Mouse (Mus musculus) telencephalon, adult 2 months (tissue): ENCODE measurements around the gene Gm11114.

ENCODE experiments used
- DNase-seq: peaks from one replicate; pipeline ENCODE4 v3.0.0-alpha.2; 2011; ENCODE audit warnings: low read depth, low spot score

Gene Gm11114

DNA sequence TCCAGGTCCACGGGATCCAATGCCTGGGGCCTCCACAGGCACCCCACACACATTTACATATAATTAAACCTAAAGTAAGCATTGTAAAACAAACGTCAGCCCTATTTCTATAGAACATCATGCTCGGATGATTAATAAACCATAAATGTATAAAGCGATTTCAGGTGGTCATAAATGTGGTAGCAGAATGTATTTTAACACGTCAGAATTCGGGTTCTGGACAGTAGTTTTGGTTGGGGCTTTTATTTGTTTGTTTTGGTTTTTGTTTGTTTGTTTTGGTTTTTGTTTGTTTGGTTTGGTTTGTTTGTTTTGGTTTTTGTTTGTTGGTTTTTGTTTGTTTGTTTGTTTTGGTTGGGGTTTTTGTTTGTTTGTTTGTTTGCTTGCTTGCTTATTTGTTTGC is at the start of gene Gm11114:
Gene Gm11114 (plus strand): TSS at position 301 of the 400 bp plus-strand sequence.
- no peak for DNase-seq

DNA sequence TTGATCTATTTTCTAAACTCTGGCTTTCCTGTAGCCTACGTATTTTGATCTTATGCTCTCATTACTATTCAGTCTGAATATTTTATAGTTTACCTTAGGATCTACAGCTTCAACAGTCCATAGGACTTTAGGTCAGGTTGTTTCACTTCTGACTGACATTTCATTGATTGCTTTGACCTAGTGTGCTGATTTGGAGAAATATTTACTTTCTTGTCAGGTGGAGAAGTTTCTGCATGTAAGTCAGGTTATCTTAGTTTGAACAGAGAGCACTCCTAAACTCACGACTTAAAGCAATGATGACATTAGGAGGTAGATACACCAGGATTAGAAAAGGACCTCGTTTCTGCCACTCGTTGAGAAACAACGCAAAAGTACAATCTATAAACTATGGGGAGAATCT is 45.7 kb upstream of the Gm11114 start:
- DNase-seq: no peak

DNA sequence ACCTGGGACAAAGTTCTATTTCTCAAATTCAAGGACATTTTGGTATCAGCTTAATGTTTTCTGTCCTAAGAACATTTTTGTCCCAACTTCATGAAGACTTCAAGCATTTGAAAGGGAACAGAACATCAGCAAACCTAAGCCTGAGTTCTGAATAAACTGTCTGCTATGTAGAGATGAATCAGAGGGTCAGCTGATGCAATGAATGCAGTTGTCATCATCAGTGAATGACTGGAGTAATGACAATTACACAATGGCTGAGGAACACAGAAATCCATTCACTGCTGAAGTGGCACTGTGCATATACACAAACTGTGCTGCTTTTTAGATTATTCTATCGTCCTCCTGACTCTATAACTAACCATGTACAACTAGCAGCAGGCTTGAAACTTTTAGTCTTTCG is 38.5 kb upstream of the Gm11114 start:
- DNase-seq: peak; percentile 21

DNA sequence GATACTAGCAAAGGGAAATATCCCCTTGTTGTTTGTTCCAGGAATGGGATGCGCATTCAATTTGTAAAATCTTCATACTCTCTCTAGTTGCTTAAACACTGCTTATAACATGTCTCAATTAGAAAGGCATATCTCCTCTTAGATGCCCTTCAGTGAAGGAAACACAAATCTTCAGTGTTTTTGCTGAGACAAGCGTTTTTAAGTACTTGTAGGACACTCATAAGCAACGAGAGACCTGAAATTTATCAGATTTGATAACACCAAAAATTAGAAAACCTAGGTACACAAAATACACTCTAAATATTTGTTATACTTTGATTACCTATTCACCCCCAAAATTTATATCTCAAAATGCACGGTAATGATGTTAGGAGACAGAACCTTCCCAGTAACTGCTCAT is 9.7 kb upstream of the Gm11114 start:
- no peak for DNase-seq

DNA sequence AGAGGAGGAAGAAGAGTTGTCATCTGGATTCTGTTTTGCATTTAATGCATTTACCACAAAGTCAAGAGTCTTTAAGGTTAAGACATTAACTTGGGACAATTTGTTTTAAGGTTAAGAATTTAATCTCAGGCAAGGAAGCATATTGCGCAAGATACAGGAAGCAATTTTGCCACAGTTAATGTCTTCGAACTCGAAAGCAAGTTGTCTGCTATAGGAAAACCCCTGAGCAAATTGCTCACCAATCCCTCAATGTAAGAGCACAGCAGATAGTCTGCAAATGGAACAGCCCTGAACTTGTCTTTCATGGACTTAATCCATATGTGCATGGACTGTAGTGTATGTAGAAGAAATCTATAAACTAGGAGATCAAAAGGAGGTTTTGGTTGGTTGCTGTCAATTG is 9.2 kb upstream of the Gm11114 start:
- no peak for DNase-seq

DNA sequence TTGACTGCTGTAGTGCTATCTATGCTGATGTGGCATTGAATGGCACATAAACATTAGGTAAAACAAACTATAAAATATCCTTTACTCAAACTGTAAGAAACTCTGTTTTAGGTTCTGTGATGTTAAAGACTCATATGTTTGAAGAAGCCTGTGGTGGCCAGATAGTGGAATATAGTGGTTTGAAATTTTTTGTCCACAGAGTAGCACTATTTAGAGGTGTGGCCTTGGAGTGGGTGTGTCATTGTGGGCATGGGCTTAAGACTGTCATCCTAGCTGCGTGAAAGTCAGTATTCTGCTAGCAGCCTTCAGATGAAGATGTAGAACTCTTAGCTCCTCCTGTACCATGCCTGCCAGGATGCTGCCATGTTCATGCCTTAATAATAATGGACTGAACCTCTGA is 3.5 kb downstream of the Gm11114 start:
- no peak for DNase-seq

DNA sequence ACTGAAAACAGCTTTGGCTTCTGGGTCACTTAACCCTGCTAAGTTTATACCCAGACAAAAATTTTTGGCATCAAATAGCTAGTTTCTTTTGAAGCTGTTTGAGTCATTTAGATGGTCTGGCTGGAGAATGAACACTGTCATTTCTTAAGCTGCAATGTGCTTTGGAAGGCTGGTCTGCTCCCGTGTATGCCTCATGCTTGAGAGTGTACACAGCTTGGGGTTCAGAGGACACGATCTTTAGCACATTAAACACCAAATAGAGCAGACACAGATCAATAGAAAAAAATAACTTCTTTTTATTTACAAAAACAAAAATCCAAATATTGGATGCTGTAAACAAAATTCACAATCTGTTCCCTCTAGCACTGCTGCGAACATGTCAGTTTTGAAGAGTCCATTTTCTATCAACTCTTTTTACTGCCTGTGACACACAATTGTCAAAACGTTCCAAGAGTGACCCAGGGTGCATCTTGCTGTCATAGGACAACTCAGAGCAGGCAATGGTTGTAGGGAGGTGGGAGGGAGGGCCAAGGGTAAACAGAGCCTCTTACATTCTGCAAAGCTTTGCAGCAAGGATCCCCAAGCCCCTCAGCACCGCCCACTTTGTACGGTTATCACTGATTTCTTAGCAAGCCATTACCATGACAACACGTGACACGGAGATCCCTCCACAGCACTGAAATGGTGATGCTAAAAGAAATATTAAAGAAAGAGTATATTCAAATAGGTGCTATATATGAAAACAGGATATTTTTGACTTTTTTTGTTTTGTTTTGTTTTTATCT is 7.8 kb downstream of the Gm11114 start:
- DNase-seq: no peak

DNA sequence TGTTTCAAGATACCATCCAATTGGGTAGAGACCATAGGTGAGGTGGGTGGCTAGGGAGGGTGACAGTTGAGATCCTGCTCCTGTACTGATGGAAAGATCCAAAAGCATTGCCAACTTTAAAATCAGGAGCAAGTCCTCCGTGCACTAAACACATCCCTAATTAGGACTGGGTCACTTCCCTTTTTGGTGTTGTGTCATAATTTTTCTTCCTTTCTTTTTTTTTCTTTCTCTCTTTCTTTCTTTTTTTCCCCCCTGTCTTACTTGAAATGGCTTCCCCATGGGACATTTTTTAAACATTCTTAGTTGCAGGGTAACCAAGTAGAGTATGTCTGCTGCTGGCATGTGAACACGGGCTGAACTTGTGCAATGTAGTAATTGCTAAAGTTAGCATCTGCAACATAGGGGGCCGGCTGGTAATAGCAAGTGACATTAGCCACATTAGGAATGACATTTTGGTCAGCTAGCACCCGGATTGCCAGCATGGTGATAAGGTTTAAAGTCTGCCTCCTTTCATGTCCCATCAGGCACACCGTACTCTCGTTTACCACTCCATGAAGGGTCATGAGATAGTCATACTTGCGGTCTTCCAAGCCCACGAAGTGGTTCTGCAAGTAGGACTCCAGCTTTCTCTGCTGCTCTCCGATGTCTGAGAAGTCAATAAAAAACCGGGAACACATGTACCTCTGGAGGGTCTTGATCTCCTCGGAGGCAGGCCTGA is 11.7 kb downstream of the Gm11114 start:
- DNase-seq: no peak

DNA sequence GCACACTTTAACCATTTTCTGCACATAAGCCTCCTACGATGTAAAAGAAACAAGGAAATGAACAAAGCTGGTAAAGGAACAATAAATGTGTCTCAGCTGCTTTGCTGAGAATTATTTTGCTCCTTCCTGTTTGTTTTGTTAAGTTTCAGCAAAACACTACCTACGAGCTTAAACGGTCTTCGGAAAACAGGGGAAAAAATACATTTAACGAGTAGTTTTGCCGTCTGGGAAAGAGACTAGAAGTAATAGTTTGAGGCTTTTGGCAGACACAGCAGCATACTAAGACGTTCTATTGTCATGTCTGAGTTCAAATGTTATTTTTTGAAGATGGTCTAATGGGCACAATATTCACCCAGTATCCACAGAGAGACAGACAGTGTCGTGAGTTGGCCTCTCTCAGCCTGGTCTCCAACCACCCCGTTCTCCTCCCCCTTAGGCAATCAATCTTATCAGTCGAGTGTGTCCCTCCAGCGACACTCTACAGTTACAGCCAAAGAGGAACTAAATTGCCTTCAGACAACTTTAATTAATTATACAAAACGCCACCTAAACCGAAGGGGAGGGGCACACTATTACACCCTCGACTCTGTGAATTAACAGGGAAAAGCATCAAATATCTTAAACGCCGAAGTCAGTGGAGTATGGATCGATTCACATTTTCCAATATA is 12.8 kb downstream of the Gm11114 start:
- DNase-seq: no peak

DNA sequence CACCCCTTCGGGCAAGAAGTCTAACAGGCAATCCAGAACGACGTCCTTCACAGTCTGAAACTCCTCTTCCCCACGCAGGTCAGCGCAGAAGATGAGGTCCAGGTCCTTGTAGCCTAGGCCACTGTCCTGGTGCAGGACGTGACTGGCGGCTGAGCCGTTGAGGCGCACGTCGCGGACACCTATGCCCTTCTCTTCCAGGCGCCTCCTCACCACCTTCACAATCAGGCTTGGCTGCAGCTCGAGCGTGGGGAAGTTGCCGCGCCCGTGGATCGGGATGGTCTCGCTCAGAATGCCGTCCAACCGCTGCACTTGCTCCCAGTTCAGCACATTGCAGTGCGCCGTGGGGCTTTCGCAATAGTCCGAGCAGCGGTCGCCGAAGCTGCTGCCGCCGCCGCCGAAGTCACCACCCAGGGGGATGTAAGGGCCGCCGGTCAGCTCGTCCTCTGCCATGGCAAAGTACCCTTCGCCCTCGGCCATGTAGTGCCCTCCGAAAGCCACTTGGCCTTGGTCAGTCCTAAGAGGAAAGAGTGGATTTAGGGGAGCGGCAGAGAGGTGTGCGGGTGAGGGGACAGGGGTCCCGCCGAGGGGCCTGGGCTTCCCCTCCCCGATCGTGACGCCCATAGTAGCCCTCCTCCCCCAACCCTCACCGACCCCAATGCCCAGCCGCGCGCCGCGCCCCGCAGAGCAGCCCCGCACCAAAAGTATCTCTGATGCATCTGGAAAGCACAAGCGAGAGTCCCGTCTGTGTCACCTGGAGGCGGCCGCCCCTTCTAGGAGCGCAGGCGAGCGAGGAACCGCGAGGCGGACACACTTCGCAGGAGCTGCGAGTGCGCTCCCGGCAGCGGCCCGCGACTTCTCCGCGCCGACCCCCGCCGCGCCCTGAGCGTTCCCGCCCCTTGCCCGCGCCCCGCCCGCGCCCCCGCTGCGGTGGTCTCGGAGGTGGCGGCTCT is 14.0 kb downstream of the Gm11114 start:
- DNase-seq: no peak

DNA sequence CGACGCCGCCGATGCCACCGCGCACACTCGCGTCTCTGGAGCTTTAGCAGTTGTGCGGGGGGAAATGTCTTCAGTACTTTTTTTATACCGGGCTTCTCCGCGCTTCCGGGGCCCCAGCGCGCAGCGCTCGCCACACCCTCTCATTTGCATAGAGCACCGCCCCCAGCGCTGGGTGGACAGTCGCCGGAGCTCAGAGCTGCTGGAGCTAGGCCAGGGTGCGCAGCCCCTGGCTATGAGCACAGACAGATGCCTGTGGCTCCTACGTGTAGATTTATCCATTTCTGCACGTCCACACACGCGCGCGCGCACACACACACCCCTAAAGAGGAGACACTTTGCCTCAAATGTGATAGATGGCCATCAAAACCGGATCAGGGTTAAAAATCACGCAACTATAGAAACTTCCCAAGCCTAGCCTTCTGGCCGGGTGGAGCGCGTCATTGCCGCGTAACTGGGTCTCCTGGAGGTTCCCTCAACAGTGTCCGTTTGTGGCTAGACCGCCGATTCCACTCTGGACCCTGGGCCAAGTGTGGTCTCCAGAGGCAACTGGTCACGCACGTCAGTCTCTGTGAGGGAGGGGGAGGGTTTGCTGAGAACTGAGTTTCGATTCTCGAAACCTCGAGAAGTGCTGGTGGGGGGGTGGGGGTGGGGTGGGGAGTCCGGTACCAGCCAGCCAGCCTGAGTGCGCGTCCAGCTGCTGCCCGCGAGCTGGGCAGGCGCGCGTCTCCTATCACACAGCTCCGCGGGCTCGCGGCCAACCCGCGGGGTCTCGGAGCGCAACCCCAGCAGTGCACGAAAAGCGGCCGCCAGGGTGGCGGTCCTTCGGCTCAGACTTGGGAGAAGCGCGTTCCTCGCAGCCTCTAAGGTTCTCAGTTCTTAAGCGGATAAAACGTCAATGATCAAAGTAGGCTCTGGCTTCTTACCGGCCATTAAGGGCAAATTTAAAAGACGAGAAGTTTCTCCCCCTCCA is 15.0 kb downstream of the Gm11114 start, which contains the start of gene Tent5a:
Gene Tent5a (minus strand): TSS at position 107 of the 970 bp plus-strand sequence.
- DNase-seq: no peak

DNA sequence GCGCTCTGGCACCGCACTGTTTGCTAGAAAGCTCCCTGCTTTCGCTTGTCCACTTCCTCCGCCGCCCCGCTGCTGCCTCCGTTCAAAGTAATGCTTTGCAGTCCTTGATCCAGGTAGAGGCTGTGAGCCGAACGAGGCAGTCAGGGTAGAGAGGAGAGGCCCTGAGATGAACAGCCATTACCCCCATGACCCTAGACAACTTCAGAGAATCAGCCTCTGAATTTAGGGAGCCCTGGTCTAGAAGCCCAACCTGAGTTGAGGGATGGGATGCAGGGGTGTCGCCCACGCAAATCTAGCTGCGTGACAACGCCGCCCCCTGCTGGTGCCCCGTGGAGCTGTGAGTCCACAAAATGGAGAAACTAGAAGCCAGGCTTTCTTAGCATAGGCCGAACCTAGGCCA is 15.7 kb downstream of the Gm11114 start:
- no peak for DNase-seq

DNA sequence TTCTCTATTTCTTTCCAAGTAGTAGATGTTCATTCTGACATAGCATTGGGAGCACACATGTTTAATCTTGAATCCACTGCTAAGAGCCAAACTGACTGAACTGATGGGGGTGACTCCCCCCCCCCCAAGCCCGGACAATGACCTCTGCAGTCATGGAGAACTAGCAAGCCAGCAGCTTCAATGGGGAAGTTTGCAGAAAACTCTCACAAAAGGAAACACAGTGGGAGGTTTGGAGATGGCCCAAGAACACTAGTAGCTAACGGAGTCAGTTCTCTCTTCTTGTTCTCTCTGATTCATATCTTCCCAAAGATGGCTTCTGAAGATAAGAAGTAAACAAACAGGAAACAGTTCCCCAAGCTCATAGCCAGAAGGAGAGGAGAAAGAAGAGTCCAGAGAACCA is 18.9 kb downstream of the Gm11114 start:
- no peak for DNase-seq

DNA sequence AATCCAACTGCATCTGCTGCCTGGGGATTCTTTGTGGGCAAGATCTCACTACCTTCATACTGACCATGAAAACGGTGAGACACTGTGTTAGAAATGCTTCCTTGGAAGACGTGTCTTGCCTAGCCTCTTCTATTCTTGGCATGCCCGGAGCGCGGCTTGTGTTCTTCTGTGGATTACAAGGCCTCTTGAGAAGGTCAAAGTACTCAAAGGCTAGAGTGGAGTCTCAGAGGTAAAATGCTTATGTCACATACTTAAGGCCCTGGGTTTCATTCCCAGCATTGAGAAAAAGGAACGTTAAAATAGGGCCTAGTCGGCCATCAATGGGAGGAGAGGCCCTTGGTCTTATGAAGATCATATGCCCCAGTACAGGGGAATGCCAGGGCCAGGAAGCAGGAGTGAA is 23.5 kb downstream of the Gm11114 start:
- DNase-seq: no peak

DNA sequence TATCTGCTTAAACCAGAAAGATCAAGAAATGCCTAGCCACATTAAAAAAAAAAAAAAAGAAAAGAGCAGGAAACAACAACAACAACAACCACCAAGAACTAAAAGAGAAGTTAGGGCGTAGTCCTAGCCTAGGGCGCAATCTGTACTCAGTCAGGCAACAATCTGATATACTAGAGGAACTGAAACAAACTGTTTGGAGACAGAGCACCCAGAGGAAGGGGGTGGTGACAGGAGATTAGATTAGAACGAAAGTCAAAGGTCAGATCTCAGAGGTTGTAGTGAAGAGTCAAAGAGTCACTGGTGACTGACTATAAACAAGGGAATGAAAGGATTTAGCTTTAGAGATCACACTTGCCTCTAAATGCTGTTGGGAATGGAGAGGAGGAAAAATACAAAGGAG is 27.7 kb downstream of the Gm11114 start:
- no peak for DNase-seq

DNA sequence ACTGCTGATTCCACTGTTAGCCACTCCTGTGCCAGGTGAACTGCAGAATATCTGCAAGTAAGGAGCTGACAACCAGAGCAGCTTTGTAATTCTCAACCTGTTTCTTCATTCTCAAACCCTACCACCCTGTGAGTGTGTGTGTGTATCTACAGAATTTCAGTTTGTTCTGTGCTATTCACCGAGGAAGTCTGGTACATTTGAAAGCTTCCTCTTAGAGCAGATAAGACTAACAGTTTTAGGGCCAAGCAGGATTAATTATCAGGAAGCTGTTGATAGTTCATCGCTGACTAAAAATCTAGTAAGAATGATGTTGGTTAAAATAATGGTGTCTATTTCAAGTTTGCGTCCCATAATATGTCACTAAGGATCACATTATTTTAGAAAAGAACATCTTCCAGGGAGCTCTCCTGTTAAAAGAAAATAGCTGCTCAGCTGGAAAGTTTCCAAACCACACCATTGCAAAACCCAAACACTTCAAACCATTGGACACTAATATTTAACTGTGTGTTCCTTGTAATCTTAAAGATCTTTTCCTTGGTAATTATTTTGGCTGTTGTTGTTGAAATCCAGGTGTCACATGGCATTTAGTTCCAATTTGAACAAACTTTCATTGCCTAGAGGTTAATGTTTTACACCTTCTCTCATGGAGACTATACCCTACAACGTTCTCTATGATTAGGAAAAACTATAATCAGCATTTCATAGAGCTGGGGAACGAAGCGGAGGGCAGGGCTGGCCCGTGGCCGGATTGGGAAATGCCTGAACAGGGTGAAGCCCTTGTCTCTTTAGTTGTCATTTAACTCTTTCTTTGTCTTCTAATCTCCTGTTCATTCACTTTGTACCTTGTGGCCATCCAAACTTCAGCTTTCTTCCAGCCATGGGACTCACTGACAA is 30.6 kb downstream of the Gm11114 start:
- no peak for DNase-seq

DNA sequence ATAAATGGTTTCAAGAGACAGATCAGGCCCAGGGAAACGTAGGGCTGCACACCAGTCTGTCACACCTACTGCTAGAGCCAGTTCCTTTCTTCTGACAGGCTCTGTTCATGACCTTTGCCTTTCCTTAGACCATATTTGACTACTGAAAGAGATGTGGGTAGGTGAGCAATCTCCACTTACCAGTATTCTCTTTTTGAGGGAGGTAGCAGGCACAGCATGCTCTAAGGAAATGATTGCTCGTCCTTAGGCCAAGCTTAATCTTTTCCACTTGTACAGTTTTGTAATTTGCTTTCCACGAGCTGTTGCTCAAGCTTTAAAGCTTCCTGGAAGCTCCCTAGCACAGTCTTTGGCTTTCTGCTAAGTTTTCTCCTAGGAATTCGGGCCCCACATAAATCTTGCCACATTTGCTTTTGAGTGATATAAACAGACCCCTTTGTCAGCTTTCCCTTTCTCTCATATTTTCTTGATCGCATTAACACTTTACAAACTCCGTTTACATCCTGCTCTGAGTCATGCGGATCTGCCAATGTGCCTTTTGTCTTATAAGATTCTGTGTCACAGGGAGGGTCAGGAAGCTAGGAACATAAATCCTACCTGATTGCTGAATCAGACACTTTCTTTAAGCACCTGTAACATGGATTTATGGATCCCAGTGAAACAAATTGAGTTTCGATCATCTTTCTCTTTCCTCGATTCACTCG is 35.4 kb downstream of the Gm11114 start:
- no peak for DNase-seq

DNA sequence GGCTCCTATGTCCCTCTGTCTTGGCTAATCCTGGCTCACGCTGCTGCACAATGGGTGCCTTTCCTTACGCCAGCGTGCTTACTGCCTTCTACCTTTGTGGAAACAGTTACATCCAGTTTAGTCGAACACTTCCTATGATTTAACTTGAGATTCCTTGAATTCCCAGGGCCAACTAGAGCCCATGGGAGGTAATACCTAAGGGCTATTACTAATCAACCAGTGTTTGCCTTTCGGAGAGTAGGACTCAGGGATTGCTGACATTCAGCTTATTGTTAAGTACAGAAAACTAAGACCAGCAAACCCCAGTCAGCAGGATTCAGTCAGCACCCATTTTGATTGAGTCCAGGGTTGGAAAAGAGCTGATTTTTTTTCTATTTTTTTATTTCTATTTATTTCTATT is 43.0 kb downstream of the Gm11114 start:
- DNase-seq: no peak
